Mouse (Mus musculus) retina, adult 2 months (tissue): Measurements from ENCODE around the gene Furin.
"Not testable (repeated sequence)": the region's sequence is repeated elsewhere in the genome, so short reads cannot be mapped to it uniquely, and the experiment has no call there.

Source experiments
- DNase-seq: peaks from one replicate; pipeline ENCODE4 v3.0.0-alpha.2; 2012; ENCODE audit warnings: low read depth, low spot score

Gene Furin

GRCm38 (mm10) chr7:80401860-80402641 lies 3.2 kb downstream of the Furin start:
- DNase-seq = no peak

GRCm38 (mm10) chr7:80401041-80401859 lies 4.0 kb downstream of the Furin start:
- DNase-seq = no peak

- no peak for DNase-seq
Measured at GRCm38 (mm10) chr7:80400571-80400970, 4.7 kb downstream of the Furin start.

- DNase-seq = no peak
Measured at GRCm38 (mm10) chr7:80400099-80400498, 5.1 kb downstream of the Furin start.

GRCm38 (mm10) chr7:80398654-80399444 lies 6.4 kb downstream of the Furin start:
- no peak for DNase-seq

DNA sequence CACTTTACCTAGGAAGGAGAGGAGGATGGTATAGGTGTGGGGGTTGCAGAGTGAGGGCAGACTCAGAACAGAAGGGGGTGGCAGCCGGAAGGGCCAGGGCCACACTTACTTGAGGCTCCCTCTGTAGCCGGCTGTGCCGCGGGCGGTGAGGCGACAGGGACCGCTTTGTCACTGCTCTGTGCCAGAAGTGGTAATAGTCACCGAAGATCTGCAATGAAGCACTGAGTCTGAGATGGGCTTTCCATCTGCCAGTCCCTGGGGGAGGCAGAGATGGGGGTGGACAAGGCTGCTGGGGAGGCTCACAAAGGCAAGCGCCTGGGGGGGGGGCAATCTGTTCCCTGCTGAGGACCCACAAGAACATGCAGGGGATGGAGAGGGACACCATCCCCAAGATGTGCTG lies 7.2 kb downstream of the Furin start:
- DNase-seq = no peak

DNA sequence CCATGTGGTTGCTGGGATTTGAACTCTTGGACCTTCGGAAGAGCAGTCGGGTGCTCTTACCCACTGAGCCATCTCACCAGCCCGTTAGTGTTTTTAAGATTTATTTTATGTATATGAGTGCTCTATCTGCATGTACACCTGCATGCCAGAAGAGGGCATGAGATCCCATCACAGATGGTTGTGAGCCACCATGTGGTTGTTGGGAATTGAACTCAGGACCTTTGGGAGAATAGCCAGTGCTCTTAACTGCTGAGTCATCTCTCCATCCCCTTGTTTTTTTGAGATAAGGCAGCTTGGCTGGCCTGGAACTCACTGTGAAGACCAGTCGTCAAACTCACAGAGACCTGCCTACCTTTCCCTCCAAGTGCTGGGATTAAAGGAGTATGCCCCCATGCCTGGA lies 8.8 kb downstream of the Furin start:
- not testable (repeated sequence) for DNase-seq

DNA sequence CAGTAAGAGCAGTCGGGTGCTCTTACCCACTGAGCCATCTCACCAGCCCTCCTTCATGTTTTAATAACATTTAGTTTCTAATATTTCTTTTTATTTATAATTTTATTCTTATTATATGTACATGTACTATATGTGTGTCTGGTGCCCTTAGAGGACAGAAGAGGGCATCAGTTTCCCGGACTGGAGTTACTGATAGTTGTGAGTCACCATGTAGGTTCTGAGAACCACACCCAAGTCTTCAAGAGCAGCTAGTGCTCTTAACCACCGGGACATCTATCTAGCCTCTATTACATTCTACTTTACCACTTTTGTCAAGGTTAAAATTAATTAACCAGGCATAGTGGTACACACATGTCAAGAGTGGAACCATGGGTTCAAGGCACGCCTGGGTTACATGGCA lies 10.6 kb downstream of the Furin start:
- DNase-seq = no peak

GRCm38 (mm10) chr7:80392119-80392518 lies 13.1 kb downstream of the Furin start:
- DNase-seq = no peak

DNA sequence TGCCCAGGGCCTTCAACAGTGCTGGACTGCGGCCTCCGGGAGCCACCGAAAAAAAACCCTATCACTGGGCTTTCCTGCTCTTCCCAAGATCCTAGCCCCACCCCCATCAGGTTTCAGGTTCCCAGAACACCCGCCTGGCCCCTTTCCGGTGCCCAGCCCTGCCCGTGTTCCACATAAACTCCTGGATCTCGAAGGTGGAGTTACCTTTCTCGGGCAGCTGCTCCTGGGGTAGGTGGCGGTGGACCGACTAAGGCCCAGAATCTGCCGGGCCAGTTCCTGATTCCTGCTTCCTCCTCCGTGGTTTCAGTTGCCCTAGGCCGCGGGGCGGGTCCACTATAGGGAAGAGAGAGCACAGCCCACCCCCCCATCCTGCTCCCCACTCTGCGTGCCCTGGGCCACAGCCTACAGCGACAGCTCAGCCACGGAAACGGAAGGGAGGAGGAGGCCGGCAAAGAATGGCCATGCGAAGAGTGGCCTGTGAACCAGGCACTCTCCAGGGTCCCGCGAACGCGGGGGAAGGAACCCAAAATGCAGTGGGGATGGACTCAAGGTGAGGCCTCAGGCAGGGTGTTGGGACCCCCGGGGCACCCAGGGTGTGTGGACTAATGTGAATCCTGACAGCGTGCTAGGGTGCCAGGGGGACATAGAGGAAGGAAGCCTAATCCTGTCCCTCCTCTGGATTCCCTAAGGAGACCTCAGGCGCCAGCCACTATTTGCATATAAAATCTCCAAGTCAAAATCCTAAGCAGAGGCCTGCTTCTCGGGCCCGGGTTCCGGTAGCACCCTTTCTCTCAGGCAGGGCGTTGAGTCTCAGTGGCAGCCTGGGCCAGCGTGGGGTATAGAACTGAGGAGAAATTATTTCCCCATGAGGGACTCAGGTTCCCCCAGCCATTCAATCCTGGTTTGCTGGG lies 17.3 kb downstream of the Furin start, which contains the start of gene Fes:
Gene Fes (minus strand): TSS at position 314 of the 911 bp plus-strand sequence.
- no peak for DNase-seq

DNA sequence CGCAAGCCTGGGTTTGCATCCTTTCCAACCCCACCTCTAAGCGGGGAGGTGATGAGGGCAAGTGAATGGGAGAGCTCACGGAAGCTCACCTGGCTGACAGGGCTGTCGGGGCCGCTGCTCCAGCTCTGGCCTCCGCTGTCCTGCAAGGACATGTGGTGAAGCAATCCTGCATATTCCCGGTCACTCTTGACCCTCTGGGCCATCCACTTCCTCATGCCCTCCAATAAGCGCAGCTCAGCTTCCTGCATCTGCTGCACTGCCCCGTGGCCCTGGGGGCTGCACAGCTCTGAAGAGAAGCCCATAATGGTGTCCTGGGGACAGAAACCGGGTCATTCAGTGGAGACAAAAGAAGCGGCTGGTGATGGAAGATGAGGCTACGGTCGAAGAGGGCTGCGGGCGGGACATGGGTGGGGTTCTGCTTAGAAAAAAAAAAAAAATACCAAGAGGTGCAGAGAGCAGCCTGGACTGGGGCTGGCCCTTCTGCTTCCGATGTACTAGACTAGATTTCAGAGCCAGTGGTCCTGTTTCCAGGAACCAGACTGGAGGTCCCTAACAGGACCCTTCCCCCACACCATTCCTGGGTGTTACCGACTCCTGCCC lies 18.1 kb downstream of the Furin start:
- DNase-seq = no peak

DNA sequence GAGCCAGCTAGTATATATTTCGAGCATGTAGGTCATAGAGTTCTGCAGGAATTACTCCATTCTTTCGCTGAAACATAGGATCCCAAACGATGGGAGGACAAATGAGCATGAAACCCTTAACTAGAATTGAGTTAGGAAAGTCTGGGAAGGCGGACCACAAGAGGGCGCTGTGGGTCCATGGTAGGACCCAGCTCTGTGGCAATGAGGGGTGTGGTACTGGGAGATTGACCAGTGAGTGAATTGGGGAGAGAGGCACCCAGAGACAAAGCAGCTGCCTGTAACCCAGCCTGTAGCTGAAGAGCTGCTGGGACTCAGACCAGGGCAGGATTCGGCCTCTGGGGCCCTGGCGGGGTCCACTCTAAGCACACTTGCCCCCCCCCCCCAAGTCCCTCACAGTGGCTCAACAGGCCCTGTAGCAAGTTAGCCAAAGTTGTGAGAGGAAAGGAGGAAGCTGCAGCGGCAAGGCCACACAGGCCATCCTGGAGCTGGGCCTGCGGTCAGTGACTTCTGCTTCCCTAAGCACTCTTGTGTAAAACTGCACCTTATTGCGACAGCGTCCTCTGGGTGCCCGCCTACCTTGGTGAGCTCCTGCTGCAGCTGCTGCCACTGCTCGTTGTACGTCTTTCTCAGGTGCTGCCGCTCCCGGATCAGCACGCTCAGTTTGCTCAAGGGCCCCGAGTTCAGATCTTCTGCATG lies 18.9 kb downstream of the Furin start:
- DNase-seq = peak; percentile 67

DNA sequence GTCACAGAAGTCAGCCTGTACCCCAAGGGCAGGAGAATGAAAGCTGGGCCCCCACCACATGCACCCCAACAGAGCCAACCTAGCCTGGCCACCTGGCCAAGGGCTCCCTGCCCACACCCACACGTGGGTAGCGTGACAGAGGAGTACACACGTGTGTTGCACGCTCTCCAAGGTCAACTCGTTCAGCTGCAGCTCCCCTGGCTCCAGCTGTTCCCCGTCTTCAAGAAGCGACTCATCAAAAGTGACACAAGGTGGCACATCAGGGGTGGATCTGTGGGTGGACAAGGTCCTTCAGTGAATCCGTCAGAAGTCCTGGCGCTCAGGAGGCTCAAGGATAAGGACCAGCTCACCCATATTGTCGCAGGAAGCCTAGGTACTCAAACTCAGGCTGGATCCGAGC lies 22.3 kb downstream of the Furin start:
- DNase-seq = no peak

DNA sequence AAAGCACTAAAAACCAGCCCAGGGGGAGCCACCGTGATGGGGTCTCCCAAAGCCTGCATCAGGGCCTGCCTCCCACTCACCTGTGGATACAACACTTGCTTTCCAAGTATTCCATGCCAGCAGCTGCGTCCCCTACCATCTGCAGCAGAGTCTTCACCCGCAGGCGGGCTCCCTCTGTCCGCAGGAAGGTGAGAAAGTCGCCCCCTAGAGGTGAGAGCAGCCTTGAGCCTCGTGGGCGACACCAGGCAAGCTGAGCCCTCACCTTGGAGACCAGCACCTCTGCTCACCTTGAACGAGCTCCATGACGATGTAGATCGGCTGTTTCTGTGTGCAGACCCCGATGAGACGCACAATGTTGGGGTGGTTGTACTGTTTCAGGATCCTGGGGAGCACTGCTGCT lies 25.7 kb downstream of the Furin start:
- no peak for DNase-seq

DNA sequence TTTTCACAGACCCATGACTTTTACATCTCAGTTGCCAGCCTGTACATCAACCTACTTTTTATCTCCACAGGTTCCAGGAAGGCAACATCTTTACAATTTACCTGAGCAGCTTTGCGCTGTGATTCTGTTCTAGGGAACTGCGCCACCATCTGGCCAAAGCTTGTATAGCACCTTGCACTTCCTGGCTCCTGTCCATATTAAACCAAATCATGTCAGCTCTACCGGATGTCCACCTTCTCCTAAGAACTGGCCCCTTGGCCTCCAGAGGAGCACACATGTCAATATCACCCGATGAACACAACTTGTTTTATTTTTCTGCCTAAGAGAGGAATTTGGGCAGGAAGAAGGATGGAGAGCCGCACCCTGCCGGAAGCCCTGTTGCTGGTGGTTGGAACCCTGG lies 27.8 kb downstream of the Furin start:
- peak; percentile 63 for DNase-seq

GRCm38 (mm10) chr7:80376192-80376591 lies 29.0 kb downstream of the Furin start:
- DNase-seq = no peak

DNA sequence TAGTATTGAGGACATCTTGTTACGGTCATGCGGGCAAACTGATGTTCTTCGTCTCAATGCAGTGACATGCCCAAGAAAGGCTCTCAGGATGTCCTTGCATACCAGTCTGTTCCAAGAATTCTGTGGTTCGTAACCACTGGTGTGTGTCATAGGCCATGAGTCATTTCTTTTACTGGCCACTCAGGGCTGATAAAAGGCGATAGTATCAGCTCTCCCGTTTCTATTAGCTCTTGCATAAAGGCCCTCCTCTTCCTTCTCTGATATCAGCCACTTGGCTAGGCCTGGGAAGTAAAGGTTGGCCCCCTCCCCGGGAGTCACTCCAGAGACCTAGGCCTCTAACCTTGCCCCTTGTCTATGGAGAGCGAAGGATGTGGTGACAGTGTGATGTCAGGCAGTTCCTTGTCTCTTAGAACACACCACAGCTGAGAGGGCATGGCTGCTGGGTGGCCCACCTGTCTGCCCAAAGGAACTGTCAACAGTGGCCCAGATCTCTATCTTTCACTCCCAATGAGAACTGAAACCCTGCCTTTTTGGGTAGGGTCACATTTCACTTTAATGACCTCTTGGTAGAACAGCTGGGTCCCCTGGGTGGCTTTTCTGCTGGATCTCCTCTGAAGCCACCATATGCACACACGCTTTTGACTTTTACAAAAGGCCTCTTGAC lies 29.7 kb downstream of the Furin start:
- DNase-seq = no peak

GRCm38 (mm10) chr7:80374733-80375132 lies 30.5 kb downstream of the Furin start:
- DNase-seq = no peak

DNA sequence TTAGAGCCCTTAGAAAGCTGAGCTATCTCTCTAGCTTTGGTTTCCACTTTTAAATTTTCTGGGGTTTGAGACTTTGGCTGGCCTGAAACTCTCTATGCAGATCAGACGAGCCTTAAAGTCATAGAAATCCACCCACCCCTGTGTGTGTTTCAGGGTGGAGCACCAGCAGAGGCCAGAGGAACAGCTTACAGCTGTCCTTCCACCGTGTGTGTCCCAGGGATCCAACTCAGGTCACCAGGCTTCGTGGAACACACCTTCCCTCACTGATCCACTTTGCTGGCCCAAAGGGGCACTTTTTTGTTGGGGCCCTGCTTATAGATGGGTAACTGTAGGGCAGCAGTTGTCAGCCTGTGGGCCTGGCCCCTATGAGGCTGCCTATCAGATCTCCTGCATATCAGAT lies 31.0 kb downstream of the Furin start:
- DNase-seq = no peak
